Mouse (Mus musculus) sigmoid colon, adult 10 weeks (tissue): Measurements from ENCODE around the gene Znrf3. TPM values are rescaled to one million over a fixed set of nuclear protein-coding genes. Genes with fewer than 3 reads are reported as not detected.

ENCODE experiments used
- polyA plus RNA-seq: library from polyadenylated mRNA; stranded (reverse); fragments of 350-450 nt; fragmentation: Illumina TruSeq; extraction: RNeasy Lipid Tissue Mini Kit (QIAGEN cat#74804); gene quantifications from one replicate; pipeline ENCODE4 v1.2.3, GENCODE M21; 2014; ENCODE audit warnings: low read depth, low replicate concordance

The Znrf3 gene
- polyA plus RNA-seq, result 7.9 TPM

GRCm38 (mm10) chr11:5444599-5445451 lies at the start of gene Znrf3:
Gene Znrf3 (minus strand): TSS chr11:5444847.

DNA sequence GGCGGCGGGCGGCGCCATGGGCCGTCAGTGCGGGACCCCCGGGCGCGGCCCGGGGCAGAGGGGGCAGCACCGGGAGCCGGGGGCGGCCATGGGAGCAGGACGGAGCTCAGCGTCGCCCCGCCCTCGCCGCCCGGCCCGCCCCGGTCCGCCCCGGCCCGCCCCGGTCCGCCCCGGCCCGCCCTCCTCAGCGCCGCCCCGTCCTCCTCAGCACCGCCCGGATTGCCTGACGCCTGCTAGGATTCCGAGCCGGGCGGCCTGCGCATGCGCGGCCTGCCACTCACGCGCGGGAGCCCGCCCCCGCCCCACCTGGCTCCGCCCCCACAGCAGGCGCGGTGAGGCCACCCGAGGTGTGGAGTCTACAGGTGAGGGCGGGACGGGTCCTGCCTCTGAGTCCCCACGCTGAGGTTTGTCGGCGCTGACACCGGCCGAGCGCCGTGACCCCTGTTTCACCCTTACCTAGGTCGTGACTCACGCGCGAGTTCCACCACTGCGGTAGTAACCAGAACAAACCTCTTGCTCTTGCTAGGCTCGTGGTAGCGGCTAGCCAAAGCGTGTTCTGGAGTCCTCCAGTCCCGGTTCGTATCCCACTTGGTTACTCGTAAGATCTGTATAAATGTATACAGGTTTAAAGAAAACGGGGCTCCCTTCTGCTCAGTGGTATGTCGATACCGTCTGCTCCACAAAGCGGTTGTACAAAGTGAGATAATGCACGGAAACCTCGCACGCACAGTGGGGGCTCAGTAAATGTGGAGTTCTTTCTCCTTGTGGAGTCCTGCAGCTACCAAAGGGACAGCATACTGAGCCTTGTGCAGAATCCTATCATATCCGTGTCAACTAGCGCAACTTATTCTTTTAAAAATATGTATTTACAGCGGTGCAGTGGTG lies 182.9 kb downstream of the Znrf3 start, which contains the start of gene Kremen1:
Gene Kremen1, minus strand, starts transcription at position 51 of the 885 bp plus-strand sequence.

Other genes starting within 250 kb of the Znrf3 start
- 4.6 TPM for gene Kremen1, start 183.3 kb downstream of the Znrf3 start, polyA plus RNA-seq
- 222 TPM for gene Xbp1, start 75.8 kb upstream of the Znrf3 start, polyA plus RNA-seq
- 37.9 TPM for gene Ccdc117, start 97.3 kb upstream of the Znrf3 start, polyA plus RNA-seq
- gene Ankrd36, start 124.8 kb upstream of the Znrf3 start, polyA plus RNA-seq, result not detected